Mouse (Mus musculus): ENCODE measurements around the gene Ttll3. TPM values are rescaled to one million over a fixed set of nuclear protein-coding genes. Genes with fewer than 3 reads are reported as not detected.

Gene Ttll3
- total and polyA plus RNA-seq, 2 experiments from 2014 or later, result 10.0 to 14.6 TPM

DNA sequence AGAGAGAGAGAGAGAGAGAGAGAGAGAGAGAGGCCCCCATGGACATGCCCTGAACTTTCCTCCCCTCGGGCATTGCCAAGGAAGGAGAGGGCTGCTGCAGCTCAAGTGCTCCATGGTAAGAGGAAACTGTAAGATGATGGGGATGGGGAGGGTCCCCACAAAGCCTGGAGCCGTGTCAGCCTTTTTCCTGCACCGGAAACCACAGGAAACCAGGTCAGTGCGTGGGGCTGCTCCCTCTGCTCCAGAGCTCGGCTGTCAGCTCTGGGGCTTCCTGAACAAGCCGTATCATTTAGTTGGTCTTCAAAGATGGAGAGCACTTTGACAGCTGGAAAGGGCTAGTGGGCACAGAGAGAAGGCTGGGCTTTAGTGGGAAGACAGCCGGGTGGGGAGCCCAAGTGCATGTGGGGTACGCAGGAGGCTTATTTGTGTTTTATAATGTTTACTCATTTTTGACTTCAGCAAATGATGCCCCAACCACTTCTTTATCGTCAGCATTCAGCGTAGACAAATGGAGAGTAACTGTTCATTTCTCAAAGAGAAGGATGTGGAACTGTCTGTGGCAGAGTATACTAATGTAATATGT, 69.0 kb downstream of the Ttll3 start, which contains the start of gene Il17re:
Gene Il17re (plus strand): TSS at position 533 of the 583 bp plus-strand sequence.
- Histone ChIP-seq H3K4me1 (ENCODE audit: insufficient read depth, low read length) (no peaks in the 10 kb centered on the region), H3K36me3 (ENCODE audit: insufficient read depth, low read length) (no peaks in the 10 kb centered on the region), H3K9me3 (ENCODE audit: low read length) (no peaks in the 10 kb centered on the region), H3K4me3 (ENCODE audit: low read depth, low read length) (no peak within 1 kb of the TSS), H3K9ac (replicated peaks; ENCODE audit: low read length, poor library complexity, severe bottlenecking) (no peak within 1 kb of the TSS), H3K4me2 (ENCODE audit: low read depth, low read length, poor library complexity, severe bottlenecking) (no peak within 1 kb of the TSS), H3K27me3 (ENCODE audit: insufficient read depth, low read length) (no peaks in the 10 kb centered on the region), H3K27ac (ENCODE audit: low read depth, low read length) (no peak within 1 kb of the TSS)
- DNase-seq (ENCODE audit: low spot score) (no peak), ATAC-seq (ENCODE audit: low FRiP score) (no peak)
- 75% methylated on average over 10 of the region's 10 CpGs for WGBS
- no peak for TF ChIP-seq CTCF (IDR thresholded peaks at IDR 0.05)

DNA sequence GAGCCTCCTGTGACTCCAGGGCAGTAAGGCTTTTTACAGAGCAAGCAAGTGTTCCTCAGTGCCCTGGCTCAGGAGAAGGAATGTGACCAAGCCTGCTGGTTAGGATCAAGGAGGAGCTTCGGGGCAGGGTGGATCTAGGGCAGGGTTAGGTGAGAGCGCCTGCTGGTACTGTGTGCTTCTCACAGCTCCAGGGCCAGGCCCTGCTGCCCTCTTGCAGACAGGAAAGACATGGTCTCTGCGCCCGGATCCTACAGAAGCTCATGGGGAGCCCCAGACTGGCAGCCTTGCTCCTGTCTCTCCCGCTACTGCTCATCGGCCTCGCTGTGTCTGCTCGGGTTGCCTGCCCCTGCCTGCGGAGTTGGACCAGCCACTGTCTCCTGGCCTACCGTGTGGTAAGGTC, 69.6 kb downstream of the Ttll3 start:
- Histone ChIP-seq H3K27me3 (ENCODE audit: insufficient read depth, low read length) (no peaks in the 10 kb centered on the region), H3K36me3 (ENCODE audit: insufficient read depth, low read length) (no peaks in the 10 kb centered on the region), H3K4me3 (ENCODE audit: low read depth, low read length) (no peak overlapping the region), H3K9me3 (ENCODE audit: low read length) (no peaks in the 10 kb centered on the region), H3K27ac (ENCODE audit: low read depth, low read length) (no peak overlapping the region), H3K4me1 (ENCODE audit: insufficient read depth, low read length) (no peaks in the 10 kb centered on the region), H3K9ac (replicated peaks; ENCODE audit: low read length, poor library complexity, severe bottlenecking) (no peak overlapping the region), H3K4me2 (ENCODE audit: low read depth, low read length, poor library complexity, severe bottlenecking) (no peak overlapping the region)
- DNase-seq (ENCODE audit: low spot score), result no peak
- 69% methylated on average over 10 of the region's 10 CpGs for WGBS
- TF ChIP-seq CTCF (IDR thresholded peaks at IDR 0.05), result no peak
- no peak for ATAC-seq (ENCODE audit: low FRiP score)

DNA sequence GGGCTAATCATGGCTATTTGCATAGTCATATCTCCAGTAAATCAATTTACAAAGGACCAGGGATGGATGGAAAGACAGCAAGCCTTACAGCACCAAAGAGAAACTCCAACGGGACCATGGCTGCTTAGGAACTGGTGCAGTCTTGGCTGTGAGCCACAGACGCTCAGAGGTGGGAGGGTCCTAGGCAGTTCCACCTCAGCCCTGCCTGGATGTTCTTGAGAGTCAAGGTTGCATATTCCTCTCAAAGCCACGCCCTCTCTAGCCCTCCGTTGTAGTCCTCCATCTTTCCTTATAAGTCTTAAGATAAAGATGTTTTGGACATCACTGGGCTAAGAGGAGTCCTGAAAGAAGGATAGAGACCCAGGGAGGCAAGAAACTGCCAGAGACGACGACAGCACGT, 75.0 kb downstream of the Ttll3 start:
- H3K27ac ChIP-seq (ENCODE audit: low read depth, low read length), result no peak overlapping the region

More for the DNA sequence above, 75.0 kb downstream of the Ttll3 start:
- WGBS, result 74% methylated on average over 7 of the region's 7 CpGs
- Histone ChIP-seq H3K9me3 (ENCODE audit: low read length) (no peaks in the 10 kb centered on the region), H3K27me3 (ENCODE audit: insufficient read depth, low read length) (no peaks in the 10 kb centered on the region), H3K4me1 (ENCODE audit: insufficient read depth, low read length) (no peaks in the 10 kb centered on the region), H3K4me3 (ENCODE audit: low read depth, low read length) (no peak overlapping the region), H3K36me3 (ENCODE audit: insufficient read depth, low read length) (no peaks in the 10 kb centered on the region), H3K4me2 (ENCODE audit: low read depth, low read length, poor library complexity, severe bottlenecking) (no peak overlapping the region), H3K9ac (replicated peaks; ENCODE audit: low read length, poor library complexity, severe bottlenecking) (no peak overlapping the region)
- DNase-seq (ENCODE audit: low spot score), result no peak
- ATAC-seq (ENCODE audit: low FRiP score), result no peak
- no peak for TF ChIP-seq CTCF (IDR thresholded peaks at IDR 0.05)

Small RNA genes lying within 50 kb of the gene (microRNA-seq; reads per million reads assigned to microRNA genes)
- gene Gm24387 (ENCODE audit: borderline number of aligned reads), result not detected

Other genes with a start within 250 kb of the Ttll3 start
- gene Lhfpl4, start 193.9 kb upstream of the Ttll3 start, total RNA-seq (2014; rRNA removed), result 81.3 and 92.6 TPM in 2 replicates
- 56.6 and 66.1 TPM in 2 replicates for gene Lhfpl4, start 193.9 kb upstream of the Ttll3 start, polyA plus RNA-seq (2015; fragmentation: Nextera tagmentation; extraction: Ambion mirVana)
- gene Mtmr14, start 151.4 kb upstream of the Ttll3 start, total RNA-seq (2014; rRNA removed), result 39.0 and 42.5 TPM in 2 replicates
- 29.4 and 30.5 TPM in 2 replicates for gene Mtmr14, start 151.4 kb upstream of the Ttll3 start, polyA plus RNA-seq (2015; fragmentation: Nextera tagmentation; extraction: Ambion mirVana)
- gene Cpne9, start 107.0 kb upstream of the Ttll3 start, total RNA-seq (2014; rRNA removed), result 10.3 and 23.4 TPM in 2 replicates
- 7.9 and 9.1 TPM in 2 replicates for gene Cpne9, start 107.0 kb upstream of the Ttll3 start, polyA plus RNA-seq (2015; fragmentation: Nextera tagmentation; extraction: Ambion mirVana)
- gene Brpf1, start 82.1 kb upstream of the Ttll3 start, total RNA-seq (2014; rRNA removed), result 22.1 and 28.1 TPM in 2 replicates
- 9.0 and 10.0 TPM in 2 replicates for gene Brpf1, start 82.1 kb upstream of the Ttll3 start, polyA plus RNA-seq (2015; fragmentation: Nextera tagmentation; extraction: Ambion mirVana)
- 10.8 and 14.8 TPM in 2 replicates for gene Ogg1, start 62.3 kb upstream of the Ttll3 start, total RNA-seq (2014; rRNA removed)
- gene Ogg1, start 62.3 kb upstream of the Ttll3 start, polyA plus RNA-seq (2015; fragmentation: Nextera tagmentation; extraction: Ambion mirVana), result 7.3 and 8.9 TPM in 2 replicates
- 102 and 119 TPM in 2 replicates for gene Camk1, start 45.3 kb upstream of the Ttll3 start, total RNA-seq (2014; rRNA removed)
- gene Camk1, start 45.3 kb upstream of the Ttll3 start, polyA plus RNA-seq (2015; fragmentation: Nextera tagmentation; extraction: Ambion mirVana), result 132 and 142 TPM in 2 replicates
- 27.8 and 31.0 TPM in 2 replicates for gene Tada3, start 11.4 kb upstream of the Ttll3 start, total RNA-seq (2014; rRNA removed)
- gene Tada3, start 11.4 kb upstream of the Ttll3 start, polyA plus RNA-seq (2015; fragmentation: Nextera tagmentation; extraction: Ambion mirVana), result 73.8 and 74.0 TPM in 2 replicates
- gene Arpc4, start 11.1 kb upstream of the Ttll3 start, total RNA-seq (2014; rRNA removed), result 190 and 200 TPM in 2 replicates
- gene Arpc4, start 11.1 kb upstream of the Ttll3 start, polyA plus RNA-seq (2015; fragmentation: Nextera tagmentation; extraction: Ambion mirVana), result 505 TPM in 2 replicates
- gene Rpusd3, start 30.1 kb downstream of the Ttll3 start, total RNA-seq (2014; rRNA removed), result 17.1 and 53.8 TPM in 2 replicates
- gene Rpusd3, start 30.1 kb downstream of the Ttll3 start, polyA plus RNA-seq (2015; fragmentation: Nextera tagmentation; extraction: Ambion mirVana), result 22.0 and 27.2 TPM in 2 replicates
- not detected in 2 replicates for gene Cidec, start 46.5 kb downstream of the Ttll3 start, total RNA-seq (2014; rRNA removed)
- 0.09 TPM in 1 of 2 replicates, not detected in the other for gene Cidec, start 46.5 kb downstream of the Ttll3 start, polyA plus RNA-seq (2015; fragmentation: Nextera tagmentation; extraction: Ambion mirVana)
- 43.6 and 48.6 TPM in 2 replicates for gene Jagn1, start 53.3 kb downstream of the Ttll3 start, total RNA-seq (2014; rRNA removed)
- 80.4 and 85.4 TPM in 2 replicates for gene Jagn1, start 53.3 kb downstream of the Ttll3 start, polyA plus RNA-seq (2015; fragmentation: Nextera tagmentation; extraction: Ambion mirVana)
- gene Il17re, start 69.2 kb downstream of the Ttll3 start, total RNA-seq (2014; rRNA removed), result 0.49 TPM in 1 of 2 replicates, not detected in the other
- gene Il17re, start 69.2 kb downstream of the Ttll3 start, polyA plus RNA-seq (2015; fragmentation: Nextera tagmentation; extraction: Ambion mirVana), result 0.48 and 0.77 TPM in 2 replicates
- 4.7 and 11.6 TPM in 2 replicates for gene Il17rc, start 82.2 kb downstream of the Ttll3 start, total RNA-seq (2014; rRNA removed)
- gene Il17rc, start 82.2 kb downstream of the Ttll3 start, polyA plus RNA-seq (2015; fragmentation: Nextera tagmentation; extraction: Ambion mirVana), result 4.1 and 4.2 TPM in 2 replicates
- gene Creld1, start 94.0 kb downstream of the Ttll3 start, total RNA-seq (2014; rRNA removed), result 39.4 and 43.0 TPM in 2 replicates
- gene Creld1, start 94.0 kb downstream of the Ttll3 start, polyA plus RNA-seq (2015; fragmentation: Nextera tagmentation; extraction: Ambion mirVana), result 56.6 and 60.4 TPM in 2 replicates
- 29.4 and 39.3 TPM in 2 replicates for gene Prrt3, start 112.7 kb downstream of the Ttll3 start, total RNA-seq (2014; rRNA removed)
- gene Prrt3, start 112.7 kb downstream of the Ttll3 start, polyA plus RNA-seq (2015; fragmentation: Nextera tagmentation; extraction: Ambion mirVana), result 18.4 and 20.7 TPM in 2 replicates
- 71.9 and 74.1 TPM in 2 replicates for gene Emc3, start 142.4 kb downstream of the Ttll3 start, total RNA-seq (2014; rRNA removed)
- gene Emc3, start 142.4 kb downstream of the Ttll3 start, polyA plus RNA-seq (2015; fragmentation: Nextera tagmentation; extraction: Ambion mirVana), result 111 and 120 TPM in 2 replicates
- 2.4 and 3.4 TPM in 2 replicates for gene Fancd2, start 142.4 kb downstream of the Ttll3 start, total RNA-seq (2014; rRNA removed)
- 0.99 and 1.2 TPM in 2 replicates for gene Fancd2, start 142.4 kb downstream of the Ttll3 start, polyA plus RNA-seq (2015; fragmentation: Nextera tagmentation; extraction: Ambion mirVana)
- 0.47 TPM in 1 of 2 replicates, not detected in the other for gene Fancd2os, start 211.5 kb downstream of the Ttll3 start, total RNA-seq (2014; rRNA removed)
- gene Fancd2os, start 211.5 kb downstream of the Ttll3 start, polyA plus RNA-seq (2015; fragmentation: Nextera tagmentation; extraction: Ambion mirVana), result 0.11 and 0.18 TPM in 2 replicates
- 210 and 215 TPM in 2 replicates for gene Brk1, start 215.5 kb downstream of the Ttll3 start, total RNA-seq (2014; rRNA removed)
- 284 and 289 TPM in 2 replicates for gene Brk1, start 215.5 kb downstream of the Ttll3 start, polyA plus RNA-seq (2015; fragmentation: Nextera tagmentation; extraction: Ambion mirVana)
- 83.1 and 86.1 TPM in 2 replicates for gene Vhl, start 234.7 kb downstream of the Ttll3 start, total RNA-seq (2014; rRNA removed)
- gene Vhl, start 234.7 kb downstream of the Ttll3 start, polyA plus RNA-seq (2015; fragmentation: Nextera tagmentation; extraction: Ambion mirVana), result 64.9 and 70.4 TPM in 2 replicates
- gene Irak2, start 249.2 kb downstream of the Ttll3 start, total RNA-seq (2014; rRNA removed), result 5.2 and 7.6 TPM in 2 replicates
- 2.5 and 2.7 TPM in 2 replicates for gene Irak2, start 249.2 kb downstream of the Ttll3 start, polyA plus RNA-seq (2015; fragmentation: Nextera tagmentation; extraction: Ambion mirVana)